Mouse (Mus musculus) central nervous system, embryonic 18 days (tissue): ENCODE data around the gene Hs3st1. TPM values are rescaled to one million over a fixed set of nuclear protein-coding genes. Genes with fewer than 3 reads are reported as not detected.

Experiments
- polyA plus RNA-seq: library from polyadenylated mRNA; depleted of rRNA; stranded (reverse); fragments of >200 nt; gene quantifications from 2 replicates; pipeline ENCODE4 v1.2.3, GENCODE M21; 2012; rRNA removed

Hs3st1 gene
- 42.6 and 49.9 TPM in 2 replicates for polyA plus RNA-seq

DNA sequence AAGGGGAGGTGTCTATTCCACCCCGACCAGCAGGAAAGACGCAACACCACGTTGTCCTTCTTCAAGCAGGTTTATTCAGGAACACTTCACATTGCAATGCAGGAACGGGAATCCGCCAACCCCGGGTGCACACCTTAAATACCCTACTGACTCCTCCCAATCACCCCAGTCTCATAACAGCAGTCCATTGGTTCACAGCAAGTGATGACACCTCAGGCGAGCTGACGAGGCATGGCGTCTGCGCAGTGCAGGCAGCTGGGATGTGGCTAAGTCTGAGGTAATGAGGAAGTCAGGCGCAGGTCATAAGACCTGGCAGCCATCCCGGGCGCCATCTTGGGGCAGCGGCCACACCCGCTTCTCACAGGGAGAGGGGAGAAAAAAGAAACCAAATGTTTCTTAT, at the start of gene Hs3st1:
Gene Hs3st1 (minus strand): TSS at position 101 of the 400 bp plus-strand sequence.

